Mouse (Mus musculus) intestine, postnatal 0 days (tissue): ENCODE measurements at regions not wholly inside any gene's neighbourhood (a gene's known extent, or its start where the extent isn't known, plus 50 kb on each side); places are given as distances from the start of the nearest gene placed in this dataset.

ENCODE experiments used
- ATAC-seq: fragments of 200-750 bp; cut with Nextera tagmentation; 2 replicates; pipeline ENCODE4 v1.8.0; 2017; ENCODE audit warnings: mild to moderate bottlenecking, moderate TSS enrichment, moderate library complexity
- H3K27ac ChIP-seq: fragments of 300-500 bp; sonication (generic); 2 replicates; pipeline ENCODE4 v1.5.1; 2014; ENCODE audit warnings: mild to moderate bottlenecking, low read depth, low read length, moderate library complexity
- H3K27me3 ChIP-seq: fragments of 300-500 bp; sonication (generic); replicated peaks from 2 replicates; pipeline ENCODE4 v1.6.1; 2014; ENCODE audit warnings: low read length, mixed read lengths; ENCODE audit not compliant: control insufficient read depth, insufficient read depth
- H3K36me3 ChIP-seq: fragments of 300-500 bp; sonication (generic); 2 replicates; pipeline ENCODE4 v1.6.1; 2014; ENCODE audit warnings: mild to moderate bottlenecking, moderate library complexity; ENCODE audit not compliant: control insufficient read depth, insufficient read depth
- H3K4me1 ChIP-seq: fragments of 300-500 bp; sonication (generic); replicated peaks from 2 replicates; pipeline ENCODE4 v1.6.1; 2014; ENCODE audit warnings: antibody characterized with exemption, low read length, mixed read lengths; ENCODE audit not compliant: control insufficient read depth, insufficient read depth
- H3K4me2 ChIP-seq: fragments of 300-500 bp; sonication (generic); replicated peaks from 2 replicates; pipeline ENCODE4 v1.6.1; 2014; ENCODE audit warnings: low read depth, mild to moderate bottlenecking, moderate library complexity
- H3K4me3 ChIP-seq: fragments of 300-500 bp; sonication (generic); 2 replicates; pipeline ENCODE4 v1.5.1; 2014; ENCODE audit warnings: low read depth, low read length
- H3K9ac ChIP-seq: fragments of 300-500 bp; sonication (generic); 2 replicates; pipeline ENCODE4 v1.6.1; 2014; ENCODE audit warnings: mild to moderate bottlenecking, low read depth, low read length
- H3K9me3 ChIP-seq: fragments of 300-500 bp; sonication (generic); 2 replicates; pipeline ENCODE4 v1.6.1; 2016; ENCODE audit warnings: mixed run types; ENCODE audit not compliant: control insufficient read depth
- CTCF ChIP-seq: sonication (generic); IDR thresholded peaks from 2 replicates; pipeline ENCODE4 v1.5.1; 2016; ENCODE audit warnings: low read depth, mild to moderate bottlenecking, control low read depth, antibody characterized with exemption, moderate library complexity
- WGBS: fragments of 180-500 bp; shearing (Covaris S2); extraction: QIAGEN DNeasy Blood & Tissue Kit; methylation state at CpG from one replicate; pipeline ENCODE4 v1.1.7; 2014; 5-methylcytosine and 5-hydroxymethylcytosine counted together

DNA sequence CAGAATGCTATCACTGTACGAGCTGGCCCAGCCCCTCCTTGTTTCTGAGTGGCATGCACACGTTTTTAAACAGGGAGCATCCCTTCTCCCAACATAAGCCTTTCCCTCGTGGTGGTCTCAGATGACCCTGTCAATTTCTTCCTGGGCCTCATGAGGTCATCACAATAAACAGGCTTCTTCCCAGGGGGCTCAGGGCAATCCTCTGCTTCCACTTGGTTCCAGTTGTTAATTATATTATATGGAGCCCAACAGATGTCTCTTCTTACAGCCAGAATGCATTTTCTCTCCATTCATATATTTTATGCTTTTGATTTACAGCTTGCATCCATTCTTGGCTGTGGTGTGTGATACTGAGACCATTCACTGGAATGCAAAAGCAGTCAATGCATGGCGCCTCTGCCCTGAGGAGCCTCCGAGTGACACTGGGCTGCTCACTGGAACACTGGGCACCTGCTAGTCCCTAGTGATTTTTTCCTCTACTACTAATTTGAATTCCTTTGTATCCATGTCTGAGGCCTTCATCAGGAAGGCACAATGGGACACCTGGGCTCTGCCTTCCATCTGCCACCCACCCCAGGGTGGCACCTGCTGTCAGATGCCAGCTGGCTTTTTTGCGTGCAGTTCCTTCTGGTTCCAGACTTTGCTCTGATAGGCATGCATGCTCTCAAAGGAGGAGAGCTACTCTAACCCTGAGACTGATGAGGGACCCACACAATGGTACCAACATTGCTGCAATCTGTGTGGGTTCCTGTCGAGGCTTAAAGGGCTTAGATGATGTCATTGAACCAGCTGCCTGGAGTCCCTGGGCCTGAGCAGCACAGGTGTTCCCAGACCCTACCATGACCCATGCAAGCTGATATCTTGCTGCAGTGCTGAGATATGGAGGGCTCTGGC is 528.8 kb upstream of the Mgmt start:
- no peaks in the 10 kb centered on the region for H3K36me3 ChIP-seq
- no peak for TF ChIP-seq CTCF
- no peaks in the 10 kb centered on the region for H3K27me3 ChIP-seq
- no peak overlapping the region for H3K9ac ChIP-seq
- H3K4me3 ChIP-seq, result no peak overlapping the region
- no peak for ATAC-seq
- no peak overlapping the region for H3K27ac ChIP-seq
- 66% methylated on average over 7 of the region's 7 CpGs for WGBS
- no peaks in the 10 kb centered on the region for H3K4me1 ChIP-seq
- H3K4me2 ChIP-seq, result no peak overlapping the region
- no peaks in the 10 kb centered on the region for H3K9me3 ChIP-seq

DNA sequence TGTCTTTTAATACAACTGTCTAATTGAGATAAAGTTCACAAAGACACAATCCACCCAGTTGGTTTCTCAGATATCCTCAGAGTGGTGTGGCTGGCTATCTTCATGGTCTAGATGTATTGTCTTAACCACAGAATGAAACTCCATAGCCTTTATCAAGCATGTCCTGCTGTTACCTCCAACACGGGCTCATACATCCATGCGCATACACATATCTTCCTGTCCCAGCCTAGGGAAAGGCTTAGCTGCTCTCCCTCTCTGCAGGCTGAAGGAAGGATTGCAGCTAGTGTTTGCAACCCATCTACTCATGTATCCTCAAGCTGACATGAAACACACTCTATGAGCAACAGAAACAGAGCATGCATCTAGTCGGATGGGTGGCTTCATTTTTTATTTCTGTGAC is 517.2 kb upstream of the Mgmt start:
- no peak overlapping the region for H3K4me2 ChIP-seq
- no peak overlapping the region for H3K9ac ChIP-seq
- H3K36me3 ChIP-seq, result no peaks in the 10 kb centered on the region
- H3K9me3 ChIP-seq, result no peaks in the 10 kb centered on the region
- 75% methylated on average over 3 of the region's 3 CpGs for WGBS
- H3K27ac ChIP-seq, result no peak overlapping the region
- no peak for ATAC-seq
- H3K4me3 ChIP-seq, result no peak overlapping the region
- no peaks in the 10 kb centered on the region for H3K27me3 ChIP-seq
- no peaks in the 10 kb centered on the region for H3K4me1 ChIP-seq
- TF ChIP-seq CTCF, result peak; percentile 44

DNA sequence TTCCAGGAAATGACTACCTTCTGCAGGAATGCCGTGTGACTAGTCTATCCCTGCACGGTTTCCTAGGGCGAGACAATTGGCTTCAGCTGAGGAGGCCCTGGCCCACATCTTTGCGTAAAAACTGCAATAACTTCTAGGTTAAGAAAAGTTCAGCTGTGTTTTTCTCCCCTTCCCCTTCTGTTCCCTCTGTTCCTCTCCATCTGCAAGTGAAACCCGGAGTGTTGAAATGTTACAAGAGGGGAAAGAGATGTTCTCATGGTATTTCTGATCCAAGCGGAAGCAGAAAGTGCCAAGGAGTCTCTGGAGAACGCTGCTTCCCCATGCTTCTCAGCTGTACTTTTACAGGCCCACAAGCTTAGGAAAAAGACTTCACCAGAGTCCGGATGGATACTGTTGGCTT is 516.7 kb upstream of the Mgmt start:
- H3K4me3 ChIP-seq, result no peak overlapping the region
- 58% methylated on average over 8 of the region's 8 CpGs for WGBS
- no peak for TF ChIP-seq CTCF
- H3K4me2 ChIP-seq, result no peak overlapping the region
- no peak for ATAC-seq
- H3K36me3 ChIP-seq, result no peaks in the 10 kb centered on the region
- H3K27ac ChIP-seq, result no peak overlapping the region
- H3K9ac ChIP-seq, result no peak overlapping the region
- no peaks in the 10 kb centered on the region for H3K4me1 ChIP-seq
- H3K27me3 ChIP-seq, result no peaks in the 10 kb centered on the region
- H3K9me3 ChIP-seq, result no peaks in the 10 kb centered on the region

DNA sequence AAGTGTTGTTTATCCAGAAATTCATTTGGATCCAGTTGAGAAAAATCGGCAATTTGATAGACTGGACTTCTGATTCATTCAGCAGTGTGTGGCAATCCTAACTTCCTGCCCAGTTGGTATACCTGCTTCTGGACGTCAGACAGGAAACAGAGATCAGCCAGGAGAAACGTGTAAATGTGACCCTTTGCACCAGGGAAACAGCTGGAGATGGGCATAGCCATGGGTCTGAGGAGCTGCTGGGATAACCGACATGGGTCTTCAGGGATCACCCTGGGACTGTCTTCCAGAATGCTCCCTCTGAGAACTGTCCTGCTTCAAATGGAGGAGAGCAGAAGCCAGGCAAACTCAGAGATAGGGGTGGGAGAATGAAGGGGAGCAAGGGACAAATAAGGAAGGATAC is 516.1 kb upstream of the Mgmt start:
- Histone ChIP-seq H3K4me1 (no peaks in the 10 kb centered on the region), H3K4me3 (no peak overlapping the region), H3K9me3 (no peaks in the 10 kb centered on the region), H3K27me3 (no peaks in the 10 kb centered on the region), H3K27ac (no peak overlapping the region), H3K36me3 (no peaks in the 10 kb centered on the region), H3K9ac (no peak overlapping the region), H3K4me2 (no peak overlapping the region)
- no peak for ATAC-seq
- WGBS, result 53% methylated on average over 4 of the region's 4 CpGs
- no peak for TF ChIP-seq CTCF

DNA sequence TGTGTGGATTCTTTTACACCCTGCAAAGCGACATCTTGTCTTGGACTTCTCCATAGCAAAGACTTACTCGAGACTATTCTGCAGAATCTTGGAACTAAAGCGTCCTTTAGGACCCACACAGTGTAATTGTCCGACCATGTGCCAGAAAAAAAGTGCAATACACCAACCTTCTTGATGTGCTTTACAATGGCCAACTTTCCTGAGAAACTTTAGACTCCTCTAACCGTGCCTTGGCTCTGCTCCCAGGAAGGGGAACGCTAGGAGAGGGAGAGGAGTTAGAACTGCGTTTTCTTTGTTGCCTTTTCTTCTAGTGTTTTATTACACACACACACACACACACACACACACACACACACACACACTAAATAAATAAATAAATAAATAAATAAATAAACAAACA is 515.1 kb upstream of the Mgmt start:
- Histone ChIP-seq H3K27me3 (no peaks in the 10 kb centered on the region), H3K27ac (no peak overlapping the region), H3K9ac (no peak overlapping the region), H3K36me3 (no peaks in the 10 kb centered on the region), H3K9me3 (no peaks in the 10 kb centered on the region), H3K4me3 (no peak overlapping the region), H3K4me2 (no peak overlapping the region), H3K4me1 (no peaks in the 10 kb centered on the region)
- WGBS, result 68% methylated on average over 7 of the region's 7 CpGs
- no peak for TF ChIP-seq CTCF
- ATAC-seq, result no peak

DNA sequence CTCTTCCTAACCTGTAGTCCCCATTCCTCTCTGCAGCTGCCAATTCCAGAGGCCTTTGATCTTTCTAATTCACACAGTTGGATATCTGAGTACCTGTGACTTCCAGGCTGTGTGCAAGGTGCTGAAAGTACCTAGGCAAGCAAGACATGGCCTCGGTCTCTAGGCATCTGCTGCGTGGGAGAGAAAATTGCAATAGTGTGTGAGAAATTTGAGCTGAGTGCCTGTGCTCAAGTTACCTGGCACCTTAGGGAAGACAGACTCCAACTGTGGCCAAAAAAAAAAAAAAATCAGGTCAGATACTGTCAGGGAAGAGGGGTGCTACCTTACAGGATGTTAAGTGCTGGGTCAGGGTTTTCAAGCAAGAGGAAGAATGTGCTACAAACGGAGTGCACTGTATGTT is 514.7 kb upstream of the Mgmt start:
- Histone ChIP-seq H3K9me3 (no peaks in the 10 kb centered on the region), H3K27ac (no peak overlapping the region), H3K9ac (no peak overlapping the region), H3K4me1 (no peaks in the 10 kb centered on the region), H3K4me2 (no peak overlapping the region), H3K27me3 (no peaks in the 10 kb centered on the region), H3K4me3 (no peak overlapping the region), H3K36me3 (no peaks in the 10 kb centered on the region)
- no peak for ATAC-seq
- no peak for TF ChIP-seq CTCF
- WGBS, result 52% methylated on average over 3 of the region's 3 CpGs
